Mouse (Mus musculus) stomach, postnatal 0 days (tissue): ENCODE data around the gene Stub1.

Experiments
- CTCF ChIP-seq: IDR thresholded peaks from 2 replicates; pipeline ENCODE4 v1.5.1; 2016; ENCODE audit warnings: antibody characterized with exemption, low read depth, mild to moderate bottlenecking, moderate library complexity
- EP300 ChIP-seq: optimal IDR thresholded peaks from 2 replicates; pipeline ENCODE3; 2016; ENCODE audit warnings: antibody characterized with exemption

DNA sequence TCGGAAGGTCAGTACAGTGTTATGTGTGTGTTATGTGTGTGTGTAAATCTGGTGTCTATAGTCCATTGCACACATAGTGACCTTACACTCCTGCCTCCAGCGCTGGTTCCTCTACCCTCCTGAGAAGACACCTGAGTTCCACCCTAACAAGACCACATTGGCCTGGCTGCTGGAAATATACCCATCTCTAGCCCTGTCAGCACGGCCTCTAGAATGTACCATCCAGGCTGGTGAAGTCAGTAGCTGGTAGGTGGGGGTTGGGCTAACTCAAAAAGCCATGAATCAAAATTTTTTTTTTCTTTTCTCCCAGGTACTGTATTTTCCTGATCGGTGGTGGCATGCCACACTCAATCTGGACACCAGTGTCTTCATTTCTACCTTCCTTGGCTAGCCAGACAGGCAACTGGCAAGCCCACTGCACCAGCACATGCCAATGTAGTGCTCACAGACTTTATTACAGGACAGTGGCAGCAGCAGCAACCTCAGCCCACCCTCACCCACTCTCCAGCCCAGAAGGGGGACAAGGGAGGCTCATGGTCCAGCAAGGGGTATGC, 2.9 kb downstream of the Stub1 start:
- TF ChIP-seq CTCF: no peak
- TF ChIP-seq EP300: no peak
